Mouse (Mus musculus): ENCODE results near the gene Gm21994. TPM values are rescaled to one million over a fixed set of nuclear protein-coding genes. Genes with fewer than 3 reads are reported as not detected.

The Gm21994 gene
- polyA plus RNA-seq (2017; shearing (Covaris generic)): 77.0 TPM

DNA sequence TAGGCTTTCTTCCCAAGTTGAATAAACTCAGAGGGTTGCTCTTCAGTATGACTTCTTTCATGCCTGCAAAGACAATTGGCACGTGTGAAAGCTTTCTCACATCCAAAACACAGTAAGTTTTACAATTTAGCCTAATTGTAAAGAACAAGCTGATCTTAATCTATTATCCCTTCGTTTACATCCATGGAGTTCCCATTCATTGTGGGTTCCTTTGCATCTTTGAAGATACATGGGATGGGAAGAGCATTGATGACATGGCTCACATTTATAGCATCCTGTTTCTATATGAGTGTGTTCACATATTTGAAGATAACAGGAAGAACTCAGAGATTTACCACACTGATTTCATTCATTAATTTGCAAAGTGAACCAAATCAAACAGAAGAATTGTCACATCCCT is at the start of gene Gm21994:
Gene Gm21994 (minus strand): TSS at position 101 of the 400 bp plus-strand sequence.

GRCm38 (mm10) chr2:150257291-150257690 is 1.9 kb upstream of the Gm21994 start, which contains the start of gene Gm14124:
Gm14124 (plus strand) TSS chr2:150257517.

GRCm38 (mm10) chr2:150217600-150218362 is 37.6 kb downstream of the Gm21994 start, which contains the start of gene Zfp937:
Zfp937 (plus strand) TSS chr2:150218073.

Other genes starting within 250 kb of the Gm21994 start
- gene Zfp120, start 118.9 kb downstream of the Gm21994 start, polyA plus RNA-seq (2017; shearing (Covaris generic)): 35.5 TPM
- not detected for gene Gm10770, start 75.9 kb downstream of the Gm21994 start, polyA plus RNA-seq (2017; shearing (Covaris generic))
- 1.1 TPM for gene Gm14139, start 73.8 kb downstream of the Gm21994 start, polyA plus RNA-seq (2017; shearing (Covaris generic))
- gene Zfp937, start 37.5 kb downstream of the Gm21994 start, polyA plus RNA-seq (2017; shearing (Covaris generic)): 20.3 TPM
- gene Gm14124, start 1.9 kb upstream of the Gm21994 start, polyA plus RNA-seq (2017; shearing (Covaris generic)): 0.55 TPM
- gene Gm10130, start 68.1 kb upstream of the Gm21994 start, polyA plus RNA-seq (2017; shearing (Covaris generic)): 39.7 TPM
- gene 3300002I08Rik, start 107.2 kb upstream of the Gm21994 start, polyA plus RNA-seq (2017; shearing (Covaris generic)): 13.0 TPM
- gene Zfp442, start 195.9 kb upstream of the Gm21994 start, polyA plus RNA-seq (2017; shearing (Covaris generic)): 9.4 TPM
- 0.46 TPM for gene Zfp345, start 229.5 kb upstream of the Gm21994 start, polyA plus RNA-seq (2017; shearing (Covaris generic))